Mouse (Mus musculus): ENCODE measurements at regions not wholly inside any gene's neighbourhood (a gene's known extent, or its start where the extent isn't known, plus 50 kb on each side); places are given as distances from the start of the nearest gene placed in this dataset.

- no peak for TF ChIP-seq CTCF (IDR thresholded peaks at IDR 0.05; ENCODE audit: low read depth)
- TF ChIP-seq EP300 (IDR thresholded peaks at IDR 0.05; ENCODE audit: low read depth): no peak
Observed at GRCm38 (mm10) chr8:103922746-103923145, 178.7 kb upstream of the Cdh5 start.
